Mouse (Mus musculus) myocyte (in vitro differentiated cells): Measurements from ENCODE around the gene Uba5.

Experiments
- POLR2A ChIP-seq: IDR thresholded peaks from one replicate; pipeline ENCODE4 v1.6.1; 2011; ENCODE audit warnings: low read depth, mild to moderate bottlenecking, control low read depth, moderate library complexity; ENCODE audit not compliant: insufficient read length
- POLR2AphosphoS2 ChIP-seq: IDR thresholded peaks from one replicate; pipeline ENCODE4 v1.6.1; 2011; ENCODE audit warnings: low read depth, control low read depth; ENCODE audit not compliant: insufficient read length
- SRF ChIP-seq: IDR thresholded peaks from one replicate; pipeline ENCODE4 v1.6.1; 2011; ENCODE audit warnings: low read depth; ENCODE audit not compliant: control insufficient read depth, insufficient read length

- TF ChIP-seq POLR2A (no peak), POLR2AphosphoS2 (no peak), SRF (no peak)
These were observed 24.7 kb downstream of the Uba5 start for GRCm38 (mm10) chr9:104038266-104038665.
